Mouse (Mus musculus) thymus, postnatal 0 days (tissue): Measurements from ENCODE around the gene Zdhhc13. TPM values are rescaled to one million over a fixed set of nuclear protein-coding genes. Genes with fewer than 3 reads are reported as not detected.

Experiments
- polyA plus RNA-seq: library from polyadenylated mRNA; unstranded; fragments of >200 nt; fragmentation: Nextera tagmentation; extraction: Ambion mirVana; gene quantifications from 2 replicates; pipeline ENCODE4 v1.2.1, GENCODE M21; 2015

Zdhhc13 gene
- polyA plus RNA-seq, 1 experiment from 2014 or later = 22.5 TPM

Other genes with a start within 250 kb of the Zdhhc13 start
- gene Mrgprb2, start 230.9 kb upstream of the Zdhhc13 start, polyA plus RNA-seq = 0.15 and 0.21 TPM in 2 replicates
- not detected in 2 replicates for gene Mrgprb3, start 145.2 kb upstream of the Zdhhc13 start, polyA plus RNA-seq
- 0.27 and 0.59 TPM in 2 replicates for gene Csrp3, start 59.0 kb downstream of the Zdhhc13 start, polyA plus RNA-seq
- 14.3 and 15.0 TPM in 2 replicates for gene E2f8, start 92.6 kb downstream of the Zdhhc13 start, polyA plus RNA-seq
- gene Nav2, start 119.7 kb downstream of the Zdhhc13 start, polyA plus RNA-seq = 16.3 and 26.8 TPM in 2 replicates